Mouse (Mus musculus): ENCODE measurements around the gene Grik3. TPM values are rescaled to one million over a fixed set of nuclear protein-coding genes. Genes with fewer than 3 reads are reported as not detected.

The Grik3 gene
- polyA plus RNA-seq, 1 experiment: 10.3 TPM

DNA sequence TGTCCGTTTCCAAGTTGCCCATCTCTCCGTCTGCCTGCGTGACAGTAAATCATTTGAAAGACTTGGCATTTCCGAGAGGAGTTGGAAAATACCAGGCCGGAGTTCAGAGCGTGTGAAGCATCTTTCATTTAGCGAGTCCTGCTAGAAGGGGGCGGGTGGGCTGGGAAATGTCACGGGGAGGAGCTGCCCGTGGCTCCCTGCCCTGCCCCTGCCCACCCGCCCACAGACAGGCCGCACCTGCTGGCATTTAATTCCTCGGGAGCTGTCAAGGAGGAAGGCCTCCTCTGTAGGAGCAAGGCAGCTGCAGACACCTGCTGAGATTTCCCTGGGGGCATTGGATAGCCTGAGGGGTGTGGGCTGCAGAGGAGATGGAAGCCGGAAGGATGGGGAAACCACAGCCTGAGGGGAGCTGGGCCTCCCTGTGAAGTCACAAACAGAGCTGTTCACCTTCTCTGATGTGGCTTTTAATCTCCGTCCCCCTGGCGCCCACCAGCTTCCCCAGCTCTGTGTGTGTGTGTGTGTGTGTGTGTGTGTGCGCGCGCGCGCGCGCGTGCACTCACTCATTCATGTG, 161.3 kb downstream of the Grik3 start:
- Histone ChIP-seq H3K27ac (ENCODE audit: insufficient read depth, low read length) (no peak overlapping the region), H3K9me3 (replicated peaks; ENCODE audit: control insufficient read depth, insufficient read depth, low read length, poor library complexity, severe bottlenecking) (no peaks in the 10 kb centered on the region), H3K4me3 (ENCODE audit: low read depth, low read length) (no peak overlapping the region)

GRCm38 (mm10) chr4:125656031-125656430, 165.5 kb downstream of the Grik3 start:
- Histone ChIP-seq H3K9ac (ENCODE audit: low read depth, poor library complexity, severe bottlenecking) (no peak overlapping the region), H3K4me1 (ENCODE audit: control insufficient read depth, insufficient read depth, low read length) (peaks cover 4% of the 10 kb centered on the region), H3K9me3 (replicated peaks; ENCODE audit: control insufficient read depth, insufficient read depth, low read length, poor library complexity, severe bottlenecking) (no peaks in the 10 kb centered on the region), H3K36me3 (ENCODE audit: control insufficient read depth, insufficient read depth, low read length, poor library complexity, severe bottlenecking) (no peaks in the 10 kb centered on the region), H3K27me3 (ENCODE audit: control insufficient read depth, insufficient read depth, low read length, poor library complexity, severe bottlenecking) (no peaks in the 10 kb centered on the region), H3K4me3 (ENCODE audit: low read depth, low read length) (no peak overlapping the region), H3K27ac (ENCODE audit: insufficient read depth, low read length) (no peak overlapping the region)
- TF ChIP-seq POLR2A (IDR thresholded peaks at IDR 0.05; ENCODE audit: insufficient read depth, low read length) (no peak), EP300 (IDR thresholded peaks at IDR 0.05; ENCODE audit: insufficient read depth, low read depth, low read length) (no peak), CTCF (IDR thresholded peaks at IDR 0.05; ENCODE audit: low read depth, low read length) (no peak)

More for the DNA sequence above, 161.3 kb downstream of the Grik3 start:
- TF ChIP-seq CTCF (IDR thresholded peaks at IDR 0.05; ENCODE audit: low read depth, low read length): no peak
- TF ChIP-seq POLR2A (IDR thresholded peaks at IDR 0.05; ENCODE audit: insufficient read depth, low read length): no peak
- peak; percentile 69 for TF ChIP-seq EP300 (IDR thresholded peaks at IDR 0.05; ENCODE audit: insufficient read depth, low read depth, low read length)
- H3K4me1 ChIP-seq (ENCODE audit: control insufficient read depth, insufficient read depth, low read length): peaks cover 4% of the 10 kb centered on the region
- H3K9ac ChIP-seq (ENCODE audit: low read depth, poor library complexity, severe bottlenecking): no peak overlapping the region
- H3K36me3 ChIP-seq (ENCODE audit: control insufficient read depth, insufficient read depth, low read length, poor library complexity, severe bottlenecking): no peaks in the 10 kb centered on the region
- H3K27me3 ChIP-seq (ENCODE audit: control insufficient read depth, insufficient read depth, low read length, poor library complexity, severe bottlenecking): no peaks in the 10 kb centered on the region

- Histone ChIP-seq H3K27ac (ENCODE audit: insufficient read depth, low read length) (no peak overlapping the region), H3K36me3 (ENCODE audit: control insufficient read depth, insufficient read depth, low read length, poor library complexity, severe bottlenecking) (no peaks in the 10 kb centered on the region)
- no peak for TF ChIP-seq CTCF (IDR thresholded peaks at IDR 0.05; ENCODE audit: low read depth, low read length)
- no peak for TF ChIP-seq EP300 (IDR thresholded peaks at IDR 0.05; ENCODE audit: insufficient read depth, low read depth, low read length)
- TF ChIP-seq POLR2A (IDR thresholded peaks at IDR 0.05; ENCODE audit: insufficient read depth, low read length): no peak
Measured at GRCm38 (mm10) chr4:125658376-125658775, 167.9 kb downstream of the Grik3 start.

GRCm38 (mm10) chr4:125661982-125662381, 171.5 kb downstream of the Grik3 start:
- TF ChIP-seq POLR2A (IDR thresholded peaks at IDR 0.05; ENCODE audit: insufficient read depth, low read length) (no peak), EP300 (IDR thresholded peaks at IDR 0.05; ENCODE audit: insufficient read depth, low read depth, low read length) (no peak), CTCF (IDR thresholded peaks at IDR 0.05; ENCODE audit: low read depth, low read length) (no peak)
- Histone ChIP-seq H3K9me3 (replicated peaks; ENCODE audit: control insufficient read depth, insufficient read depth, low read length, poor library complexity, severe bottlenecking) (no peaks in the 10 kb centered on the region), H3K27ac (ENCODE audit: insufficient read depth, low read length) (no peak overlapping the region), H3K4me3 (ENCODE audit: low read depth, low read length) (no peak overlapping the region), H3K27me3 (ENCODE audit: control insufficient read depth, insufficient read depth, low read length, poor library complexity, severe bottlenecking) (no peaks in the 10 kb centered on the region), H3K9ac (ENCODE audit: low read depth, poor library complexity, severe bottlenecking) (no peak overlapping the region), H3K4me1 (ENCODE audit: control insufficient read depth, insufficient read depth, low read length) (no peaks in the 10 kb centered on the region), H3K36me3 (ENCODE audit: control insufficient read depth, insufficient read depth, low read length, poor library complexity, severe bottlenecking) (no peaks in the 10 kb centered on the region)

More at GRCm38 (mm10) chr4:125658376-125658775, 167.9 kb downstream of the Grik3 start:
- no peaks in the 10 kb centered on the region for H3K27me3 ChIP-seq (ENCODE audit: control insufficient read depth, insufficient read depth, low read length, poor library complexity, severe bottlenecking)
- H3K4me3 ChIP-seq (ENCODE audit: low read depth, low read length): no peak overlapping the region
- no peak overlapping the region for H3K9ac ChIP-seq (ENCODE audit: low read depth, poor library complexity, severe bottlenecking)
- H3K4me1 ChIP-seq (ENCODE audit: control insufficient read depth, insufficient read depth, low read length): no peaks in the 10 kb centered on the region
- no peaks in the 10 kb centered on the region for H3K9me3 ChIP-seq (replicated peaks; ENCODE audit: control insufficient read depth, insufficient read depth, low read length, poor library complexity, severe bottlenecking)

- Histone ChIP-seq H3K27me3 (ENCODE audit: control insufficient read depth, insufficient read depth, low read length, poor library complexity, severe bottlenecking) (no peaks in the 10 kb centered on the region), H3K4me3 (ENCODE audit: low read depth, low read length) (no peak overlapping the region), H3K36me3 (ENCODE audit: control insufficient read depth, insufficient read depth, low read length, poor library complexity, severe bottlenecking) (no peaks in the 10 kb centered on the region), H3K9ac (ENCODE audit: low read depth, poor library complexity, severe bottlenecking) (no peak overlapping the region), H3K27ac (ENCODE audit: insufficient read depth, low read length) (no peak overlapping the region), H3K9me3 (replicated peaks; ENCODE audit: control insufficient read depth, insufficient read depth, low read length, poor library complexity, severe bottlenecking) (no peaks in the 10 kb centered on the region), H3K4me1 (ENCODE audit: control insufficient read depth, insufficient read depth, low read length) (no peaks in the 10 kb centered on the region)
- TF ChIP-seq EP300 (IDR thresholded peaks at IDR 0.05; ENCODE audit: insufficient read depth, low read depth, low read length) (no peak), POLR2A (IDR thresholded peaks at IDR 0.05; ENCODE audit: insufficient read depth, low read length) (no peak), CTCF (IDR thresholded peaks at IDR 0.05; ENCODE audit: low read depth, low read length) (no peak)
Measured at GRCm38 (mm10) chr4:125663262-125663661, 172.8 kb downstream of the Grik3 start.

DNA sequence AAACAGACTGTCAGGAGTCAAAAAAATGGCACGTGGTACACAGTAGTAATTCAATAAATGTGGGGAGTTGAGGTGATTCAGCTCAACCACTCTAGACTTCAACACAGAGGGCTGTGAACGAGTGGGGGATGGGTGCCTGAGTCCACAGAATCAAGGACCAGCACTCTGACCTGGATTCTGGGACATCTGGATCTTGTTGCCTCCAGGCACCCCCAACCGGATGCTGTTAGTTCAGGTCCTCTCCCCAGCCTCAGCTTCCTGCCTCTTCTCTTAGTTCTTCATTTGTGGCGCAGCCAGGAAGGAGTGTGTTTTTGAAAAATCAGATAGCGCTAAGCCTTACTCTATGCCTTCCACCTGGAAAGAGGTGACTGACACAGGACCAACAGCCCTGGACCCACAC, 175.5 kb downstream of the Grik3 start:
- Histone ChIP-seq H3K27ac (ENCODE audit: insufficient read depth, low read length) (no peak overlapping the region), H3K9me3 (replicated peaks; ENCODE audit: control insufficient read depth, insufficient read depth, low read length, poor library complexity, severe bottlenecking) (no peaks in the 10 kb centered on the region), H3K4me3 (ENCODE audit: low read depth, low read length) (no peak overlapping the region), H3K4me1 (ENCODE audit: control insufficient read depth, insufficient read depth, low read length) (no peaks in the 10 kb centered on the region), H3K9ac (ENCODE audit: low read depth, poor library complexity, severe bottlenecking) (no peak overlapping the region), H3K27me3 (ENCODE audit: control insufficient read depth, insufficient read depth, low read length, poor library complexity, severe bottlenecking) (no peaks in the 10 kb centered on the region), H3K36me3 (ENCODE audit: control insufficient read depth, insufficient read depth, low read length, poor library complexity, severe bottlenecking) (no peaks in the 10 kb centered on the region)
- TF ChIP-seq EP300 (IDR thresholded peaks at IDR 0.05; ENCODE audit: insufficient read depth, low read depth, low read length) (no peak), POLR2A (IDR thresholded peaks at IDR 0.05; ENCODE audit: insufficient read depth, low read length) (no peak), CTCF (IDR thresholded peaks at IDR 0.05; ENCODE audit: low read depth, low read length) (no peak)

Data from ES-Bruce4 (cell line).